Mouse (Mus musculus): Measurements from ENCODE around the gene Med19. TPM values are rescaled to one million over a fixed set of nuclear protein-coding genes. Genes with fewer than 3 reads are reported as not detected.
A peak's percentile ranks its signal among the peaks of the same experiment; 100 is the strongest.
"Not testable (repeated sequence)": the region's sequence is repeated elsewhere in the genome, so short reads cannot be mapped to it uniquely, and the experiment has no call there.

Med19 gene
- total RNA-seq, 2 experiments from 2014 or later, result 25.5 to 26.3 TPM

DNA sequence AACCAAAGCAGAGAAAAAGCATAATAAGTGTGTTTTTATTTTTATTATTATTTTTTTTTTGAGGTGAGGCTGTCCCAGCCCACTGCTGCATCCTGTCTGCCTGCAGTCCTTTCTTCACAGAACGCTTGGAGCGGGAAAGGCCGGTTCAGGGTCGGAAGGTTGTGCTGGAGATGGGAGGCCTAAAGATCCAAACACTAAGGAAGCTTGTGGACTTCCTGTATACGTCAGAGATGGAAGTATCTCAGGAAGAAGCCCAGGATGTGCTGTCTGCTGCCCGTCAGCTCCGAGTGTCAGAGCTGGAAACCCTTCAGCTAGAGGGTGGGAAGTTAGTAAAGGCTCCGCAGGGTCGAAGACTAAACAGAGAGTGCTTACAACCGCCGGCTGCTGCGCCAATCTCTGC, 12.1 kb upstream of the Med19 start:
- peak in 1 of 2 experiments; percentile 27 for DNase-seq

DNA sequence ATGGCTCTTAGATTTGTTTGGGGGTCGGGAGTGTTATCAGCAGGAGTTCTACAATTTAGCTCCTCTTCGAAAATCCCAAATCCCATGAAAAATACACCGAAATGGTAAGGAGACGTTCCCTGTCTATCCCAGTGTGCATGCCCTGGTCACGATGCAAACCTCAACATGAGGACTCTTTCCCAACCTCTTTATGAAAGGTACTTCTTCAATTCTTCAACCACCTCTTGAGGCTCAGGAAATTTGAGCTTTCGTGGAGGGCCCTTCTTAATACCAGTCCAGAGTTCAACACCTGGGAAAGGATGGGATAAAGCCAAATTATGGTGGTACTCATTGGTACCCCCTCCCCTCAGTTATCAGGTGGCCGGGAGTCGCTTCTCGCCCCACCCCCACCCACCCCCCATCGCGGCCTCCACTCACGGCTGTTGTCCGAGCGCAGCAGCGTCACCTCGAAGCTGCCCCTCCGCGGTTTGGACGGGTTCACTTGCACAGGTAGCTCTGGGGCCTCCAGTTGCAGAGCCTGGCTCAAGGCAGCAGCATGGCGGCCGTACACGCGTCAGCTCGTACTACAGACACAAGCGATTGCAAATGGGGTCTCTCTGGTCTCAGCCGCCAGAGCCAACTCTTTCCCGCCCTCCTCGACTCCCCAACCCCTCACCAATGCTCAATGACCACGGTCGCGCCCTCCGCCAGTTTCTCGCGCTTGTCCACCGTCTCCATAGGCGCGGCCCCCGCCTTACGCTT, 8.2 kb upstream of the Med19 start:
- peak; percentile 45 to 58 for DNase-seq

DNA sequence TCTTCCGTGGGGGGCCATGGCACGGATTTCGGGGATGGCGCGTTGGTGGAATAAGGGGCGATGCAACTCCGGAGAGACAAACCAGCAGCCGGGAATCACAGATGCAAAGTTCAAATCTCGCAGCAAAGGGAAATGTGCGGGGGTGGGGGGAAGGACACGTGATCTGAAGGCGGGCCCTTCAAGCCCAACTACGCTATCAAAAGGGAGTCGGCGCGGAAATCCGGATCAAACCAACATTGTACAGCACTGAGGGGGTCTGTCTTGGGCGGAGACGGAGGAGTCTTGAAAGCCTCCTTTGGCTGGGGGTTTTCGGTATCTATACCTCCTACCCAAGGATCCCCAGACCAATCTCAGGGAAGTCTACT, 7.7 kb upstream of the Med19 start, which contains the start of gene Selenoh:
TSS of gene Selenoh (minus strand) at position 202 of the 365 bp plus-strand sequence.
- peak; percentile 84 to 89 for DNase-seq

DNA sequence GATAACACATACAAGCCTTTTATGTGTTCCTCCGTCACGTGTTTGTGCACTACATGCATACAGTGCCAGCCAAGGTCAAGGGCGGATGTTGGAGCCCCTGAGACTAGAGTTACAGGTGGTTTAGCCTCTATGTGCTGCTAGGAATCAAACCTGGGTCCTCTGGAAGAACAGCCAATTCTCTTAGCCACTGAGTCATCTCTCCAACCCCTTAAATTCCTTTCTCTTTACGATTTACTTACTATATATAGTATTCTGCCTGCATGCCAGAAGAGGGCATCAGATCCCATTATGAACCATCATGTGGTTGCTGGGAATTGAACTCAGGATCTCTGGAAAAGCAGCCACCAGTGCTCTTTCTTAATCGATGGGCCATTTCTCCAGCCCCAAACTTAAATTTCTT, 6.7 kb upstream of the Med19 start:
- not testable (repeated sequence) for DNase-seq

DNA sequence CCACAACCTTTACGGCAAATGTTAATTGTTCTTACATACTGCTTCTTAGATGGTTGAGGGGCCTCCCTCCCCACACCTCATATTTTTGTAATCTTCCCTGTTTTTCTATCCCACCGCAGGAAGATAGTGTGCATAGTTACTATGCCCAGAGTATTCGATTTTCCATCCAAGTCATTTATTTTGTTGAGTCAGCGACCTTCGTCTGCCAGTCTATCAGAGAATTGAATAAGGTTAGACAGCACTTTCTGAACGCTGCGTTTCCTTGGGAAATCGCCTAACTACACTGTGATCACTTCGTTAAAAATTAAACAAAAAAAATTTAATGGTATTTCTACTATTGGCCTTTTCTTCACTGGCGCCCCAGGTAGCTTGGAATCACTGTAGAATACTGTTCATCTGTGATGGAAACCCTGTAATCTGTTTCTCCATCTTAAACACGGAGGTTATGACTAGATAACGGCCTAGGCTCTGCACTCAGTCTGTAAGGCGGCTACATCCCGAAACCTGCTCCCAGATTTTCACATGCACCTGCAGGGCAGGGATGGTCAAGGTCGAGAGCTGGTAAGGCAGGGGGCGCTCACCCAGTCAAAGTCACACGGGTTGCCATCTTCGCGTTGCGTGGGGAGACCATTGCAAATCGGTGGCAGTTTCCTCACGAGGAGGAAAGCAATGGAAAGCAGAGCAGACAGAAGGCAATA, 783 bp upstream of the Med19 start:
- DNase-seq, result no peak

- DNase-seq, result no peak
Measured at GRCm38 (mm10) chr2:84679016-84679415, 814 bp downstream of the Med19 start, which contains the start of gene Tmx2. Tmx2 (minus strand) TSS chr2:84679140.

DNA sequence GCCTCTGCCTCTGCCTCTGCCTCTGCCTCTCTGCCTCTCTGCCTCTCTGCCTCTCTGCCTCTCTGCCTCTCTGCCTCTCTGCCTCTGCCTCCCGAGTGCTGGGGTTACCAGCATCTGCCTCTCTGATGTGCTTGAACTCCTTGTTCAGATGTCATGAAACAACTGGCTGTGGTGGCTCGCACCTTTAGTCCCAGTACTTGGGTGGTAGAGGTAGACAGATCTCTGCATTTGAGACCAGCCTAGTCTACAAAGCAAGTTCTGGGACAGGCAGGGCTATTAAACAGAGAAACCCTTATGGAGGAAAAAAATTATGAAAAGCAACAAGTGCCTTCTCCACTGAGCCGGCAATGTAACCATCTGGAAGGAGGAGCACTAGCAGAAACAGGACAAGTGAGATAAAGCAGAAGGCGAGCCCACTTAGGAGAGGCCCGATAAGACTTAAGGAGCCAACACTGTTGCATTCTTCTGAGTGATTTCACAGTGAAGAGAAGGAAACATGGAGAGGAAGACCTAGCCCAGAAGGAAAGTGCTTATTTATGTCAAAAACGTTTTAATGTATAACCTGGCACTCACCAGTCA, 4.5 kb downstream of the Med19 start:
- no peak for DNase-seq

GRCm38 (mm10) chr2:84688080-84688844, 10.1 kb downstream of the Med19 start:
- no peak for DNase-seq

DNA sequence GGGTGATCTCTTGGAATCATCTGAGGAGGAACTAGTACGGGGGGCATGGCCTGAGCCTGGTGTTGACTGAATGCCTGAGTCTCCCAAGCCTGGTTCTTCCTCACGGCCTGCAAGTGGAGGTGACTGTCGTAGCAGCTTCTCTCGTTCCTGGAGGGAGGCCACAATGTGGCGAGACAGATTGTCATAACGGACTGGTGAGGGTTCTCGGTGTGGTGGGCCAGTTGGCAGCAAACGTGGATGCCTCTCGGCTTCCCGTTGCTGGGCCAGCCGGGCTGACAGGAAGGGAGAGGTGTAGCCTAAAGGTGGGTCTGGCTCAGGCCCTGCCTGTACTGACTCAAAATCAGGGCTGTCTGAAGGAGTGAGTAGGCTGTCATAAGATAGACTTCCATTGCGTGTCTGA, 11.8 kb downstream of the Med19 start:
- no peak for DNase-seq

- no peak for DNase-seq
Measured at GRCm38 (mm10) chr2:84695007-84695695, 16.9 kb downstream of the Med19 start.

DNA sequence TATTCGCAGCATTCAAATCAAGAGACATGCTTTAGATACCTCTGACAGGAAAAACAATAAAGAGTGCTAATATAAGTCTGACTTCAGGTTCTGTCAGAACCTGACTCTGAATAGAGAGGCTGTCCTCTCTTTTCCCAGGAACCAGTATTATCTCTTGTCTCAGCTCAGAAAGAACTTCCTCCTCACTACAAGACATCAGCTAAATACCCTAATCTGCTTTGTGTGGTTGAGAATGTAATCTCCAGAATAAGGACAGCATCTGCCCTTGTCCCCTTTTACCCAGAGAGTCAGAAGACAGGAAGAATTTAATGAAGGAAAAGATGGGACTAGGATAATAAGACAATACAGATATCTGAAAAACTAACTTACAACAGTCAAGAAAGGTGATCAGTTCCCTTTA, 25.3 kb downstream of the Med19 start:
- no peak for DNase-seq

- DNase-seq, result no peak
Measured at GRCm38 (mm10) chr2:84704329-84704728, 26.1 kb downstream of the Med19 start.

DNA sequence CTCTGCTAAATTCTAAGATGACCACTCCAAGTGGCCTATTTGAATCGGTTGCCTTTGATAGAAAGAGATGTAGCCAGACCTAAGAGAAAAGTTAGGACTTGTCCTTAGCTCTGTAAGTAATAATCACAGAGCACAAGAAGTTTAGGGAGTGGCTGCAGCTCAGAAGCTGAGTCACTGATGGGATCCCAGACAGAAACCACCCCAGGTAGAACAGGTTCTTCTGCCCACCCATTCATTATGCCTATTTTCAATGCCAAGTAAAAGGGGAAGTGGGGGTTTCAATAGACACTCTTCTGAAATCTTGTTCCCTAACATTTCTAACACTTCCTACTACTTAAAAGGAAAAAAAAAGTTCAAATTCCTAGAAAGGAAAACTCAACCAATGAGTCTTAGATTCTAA, 27.1 kb downstream of the Med19 start:
- no peak for DNase-seq

GRCm38 (mm10) chr2:84707523-84707922, 29.3 kb downstream of the Med19 start:
- DNase-seq, result no peak

DNA sequence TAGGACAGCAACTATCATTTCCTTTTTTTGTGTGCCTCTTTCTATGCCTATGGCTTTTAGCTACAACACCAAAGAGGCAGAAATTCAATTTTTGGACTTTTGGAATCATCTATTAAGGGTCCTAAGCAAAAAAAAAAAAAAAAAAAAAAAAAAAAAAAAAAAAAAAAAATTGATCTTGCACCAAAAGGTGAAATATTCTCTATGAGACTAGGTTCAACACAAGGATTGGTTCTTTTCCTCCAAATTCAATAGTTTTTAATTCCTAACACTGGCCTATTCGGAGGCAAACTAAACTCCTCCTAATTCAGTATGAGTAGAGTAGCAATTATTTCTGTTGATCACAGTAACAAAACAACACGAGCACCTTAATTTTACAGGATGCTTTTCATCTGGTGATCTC, 33.7 kb downstream of the Med19 start:
- DNase-seq, result no peak

DNA sequence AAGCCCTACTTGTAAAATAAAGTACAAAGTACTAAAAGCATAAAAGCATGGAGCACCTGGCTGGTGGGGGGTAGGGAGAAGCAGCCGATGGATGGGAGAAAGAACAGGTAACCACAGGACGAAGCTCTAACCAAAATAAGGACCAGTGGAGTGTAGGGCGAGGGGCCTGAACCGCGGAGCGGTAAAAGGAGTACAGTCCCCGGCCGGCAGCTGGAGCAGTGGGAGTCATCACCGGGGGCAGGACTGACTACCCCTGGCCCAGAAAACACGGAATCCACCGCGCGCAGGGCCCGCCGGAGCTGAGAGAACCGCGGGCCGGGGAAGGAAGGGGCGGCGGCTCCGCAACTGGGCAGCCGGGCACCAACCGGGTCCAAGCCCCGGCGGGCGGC, 36.2 kb downstream of the Med19 start:
- DNase-seq, result no peak

DNA sequence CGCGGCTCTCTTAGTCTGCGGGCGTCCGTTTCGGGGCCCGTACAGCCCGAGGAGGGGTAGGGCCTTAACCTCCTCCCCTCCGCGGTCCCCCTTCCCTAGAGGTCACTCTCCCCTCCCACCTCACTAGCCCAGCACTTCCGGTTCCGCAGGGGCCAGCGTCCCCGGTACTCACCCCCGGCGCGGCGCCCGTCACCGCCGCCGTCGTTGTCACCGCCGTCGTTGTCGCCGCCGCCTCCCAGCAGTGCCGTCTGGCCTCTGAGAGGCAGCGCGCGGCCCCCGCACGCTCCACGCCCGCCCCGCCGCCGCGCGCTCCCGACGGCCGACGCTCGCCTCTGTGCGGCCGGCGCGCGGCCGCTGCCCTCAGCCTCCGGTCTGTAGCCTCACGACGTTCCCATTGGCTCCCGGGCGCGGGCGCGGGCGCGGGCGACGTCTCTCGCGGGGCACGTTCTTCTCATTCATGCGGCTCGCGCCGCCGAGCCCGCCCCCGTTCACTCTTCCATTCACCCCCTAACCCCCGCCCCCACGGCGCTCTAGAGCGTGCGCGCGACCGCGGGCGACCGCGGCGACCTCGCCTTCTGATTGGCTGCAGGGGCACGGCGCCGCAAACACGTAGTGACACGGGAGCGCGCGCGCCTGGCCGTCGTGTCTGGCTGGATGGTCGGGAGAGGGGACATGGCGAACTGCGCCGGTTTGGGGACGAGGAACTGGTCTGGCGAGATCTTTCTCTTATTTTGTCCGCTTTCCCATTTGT, 36.8 kb downstream of the Med19 start, which contains the start of gene Zdhhc5:
TSS of gene Zdhhc5 (minus strand) at position 370 of the 751 bp plus-strand sequence.
- DNase-seq, result peak; percentile 99

DNA sequence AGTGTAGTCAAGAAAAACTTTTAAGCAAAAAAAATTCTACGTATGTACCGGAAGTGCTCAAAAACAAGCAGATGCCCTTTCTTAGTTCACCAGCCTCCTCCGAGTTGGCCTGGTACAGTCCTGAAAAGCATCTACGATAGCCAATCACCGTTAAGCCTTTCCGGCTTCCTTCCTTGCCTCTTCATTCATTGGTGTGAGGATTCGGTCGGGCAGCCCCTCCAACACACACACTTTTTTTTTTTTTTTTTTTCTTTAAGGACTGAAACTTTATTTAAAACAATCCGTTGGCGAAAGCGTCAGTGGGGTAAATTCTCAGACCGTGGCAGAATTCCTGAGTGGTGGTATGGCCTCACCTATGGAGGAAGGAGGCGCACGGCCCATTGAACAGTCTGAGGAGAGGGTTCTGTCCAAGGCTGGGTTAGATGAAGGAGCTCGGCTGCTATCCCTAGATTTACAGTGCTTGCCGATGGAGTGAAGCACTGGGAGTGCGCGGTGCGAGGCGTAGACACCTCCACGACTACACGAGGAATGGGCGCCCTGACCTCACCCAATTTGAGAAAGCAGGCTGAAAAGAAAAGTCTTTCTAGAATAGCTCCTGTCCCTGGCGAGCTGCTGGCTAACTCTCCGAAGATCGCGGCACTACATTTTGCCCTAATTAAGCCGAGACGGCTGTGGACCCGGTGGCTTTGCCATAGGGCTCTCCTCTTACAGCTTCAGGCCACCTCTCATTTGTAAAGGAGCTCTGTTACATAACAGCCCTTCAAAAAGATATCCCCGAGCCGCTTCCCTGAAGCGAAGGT, 37.6 kb downstream of the Med19 start:
- DNase-seq, result peak; percentile 82 to 83

GRCm38 (mm10) chr2:84716423-84717355, 38.5 kb downstream of the Med19 start:
- no peak for DNase-seq

Data from adrenal gland, postnatal 36 days (tissue).